Mouse (Mus musculus): ENCODE results near the gene Oas1d.

- TF ChIP-seq POLR2A (IDR thresholded peaks at IDR 0.05; ENCODE audit: borderline replicate concordance, extremely low read depth, low read depth, low read length) (no peak), CTCF (IDR thresholded peaks at IDR 0.05; ENCODE audit: insufficient read depth, low read length) (no peak)
Measured at GRCm38 (mm10) chr5:120890026-120890425, 24.3 kb upstream of the Oas1d start.
